In genomic region chr17:29050791-29051190, GRCm38 (mm10) we compare ENCODE assay signal across 11 mouse cellular contexts. TPM values are rescaled to one million over a fixed set of nuclear protein-coding genes. Genes with fewer than 3 reads are reported as not detected.
DNase-seq lines count a peak whose midpoint lies in the region; ATAC-seq and TF ChIP-seq lines count a peak whose summit lies in the region.
"Had no signal": no experiment of that assay in that cellular context is flagged by ENCODE, and none has a peak within 500 bp of the region (broad histone marks: within the 10 kb centered on the region; RNA-seq: fewer than 3 reads in every experiment).

No protein-coding gene starts in this region.

- no peaks in the 10 kb centered on the region for H3K4me1 ChIP-seq in forebrain, embryonic 11.5 days (replicated peaks; ENCODE audit: control insufficient read depth, insufficient read depth, low read length)
- H3K4me1 ChIP-seq in forebrain, embryonic 15.5 days, result peaks cover 13% of the 10 kb centered on the region
- H3K4me1 ChIP-seq in limb, embryonic 12.5 days (replicated peaks), result peaks cover 24% of the 10 kb centered on the region
- H3K4me1 ChIP-seq in limb, embryonic 10.5 days, result peaks cover 28% of the 10 kb centered on the region
- peaks cover 17 to 31% of the 10 kb centered on the region in 2 experiments for H3K4me1 ChIP-seq in heart, embryonic 14.5 days (ENCODE audit: control insufficient read depth in 2 of 2, insufficient read depth in 2 of 2, low read length in 2 of 2)
- peaks cover 24% of the 10 kb centered on the region for H3K4me1 ChIP-seq in liver, postnatal 0 days (ENCODE audit: insufficient read depth)

- no peak for TF ChIP-seq EP300 in liver, postnatal 0 days (IDR thresholded peaks at IDR 0.05; ENCODE audit: low read depth)

- no peak overlapping the region for H3K9ac ChIP-seq in forebrain, embryonic 11.5 days (ENCODE audit: low read length)
- no peak overlapping the region for H3K9ac ChIP-seq in forebrain, embryonic 15.5 days (replicated peaks)
- 0 out of 2 replicates have a peak overlapping the region, but pooled peaks have one; percentile 27 for H3K9ac ChIP-seq in limb, embryonic 12.5 days (replicated peaks)
- H3K9ac ChIP-seq in heart, embryonic 14.5 days (ENCODE audit: low read length), result peak overlapping the region; percentile 59
- H3K9ac ChIP-seq in liver, postnatal 0 days (replicated peaks), result 0 out of 2 replicates have a peak overlapping the region, but pooled peaks have one; percentile 28
- H3K9ac ChIP-seq: limb, embryonic 15.5 days had no signal

- peaks cover 12% of the 10 kb centered on the region; the same call in 1 of the 2 replicates for H3K36me3 ChIP-seq in forebrain, embryonic 11.5 days (ENCODE audit: control insufficient read depth, insufficient read depth, low read length)
- H3K36me3 ChIP-seq in forebrain, embryonic 15.5 days, result peaks cover 13% of the 10 kb centered on the region
- H3K36me3 ChIP-seq in limb, embryonic 12.5 days, result peaks cover 26% of the 10 kb centered on the region
- H3K36me3 ChIP-seq in limb, embryonic 10.5 days, result peaks cover 28% of the 10 kb centered on the region
- peaks cover 22% of the 10 kb centered on the region for H3K36me3 ChIP-seq in heart, embryonic 14.5 days (ENCODE audit: control insufficient read depth, insufficient read depth, low read length)
- H3K36me3 ChIP-seq in liver, postnatal 0 days (replicated peaks; ENCODE audit: insufficient read depth, low read length), result peaks cover 19% of the 10 kb centered on the region

- peak; percentile 51 for DNase-seq in forebrain, embryonic 11.5 days (ENCODE audit: low spot score)
- DNase-seq in limb, embryonic 10.5 days (ENCODE audit: low spot score), result no peak
- no peak for DNase-seq in liver, postnatal 0 days
- DNase-seq in adrenal gland, postnatal 25 days, result no peak
- DNase-seq in cerebellum, adult 9-10 months, result no peak
- DNase-seq: B cell, adult 2 months; thymus, adult 18-20 months had no signal

- H3K27me3 ChIP-seq in forebrain, embryonic 11.5 days (ENCODE audit: control insufficient read depth, insufficient read depth, low read length), result no peaks in the 10 kb centered on the region
- H3K27me3 ChIP-seq in forebrain, embryonic 15.5 days, result no peaks in the 10 kb centered on the region
- H3K27me3 ChIP-seq in limb, embryonic 12.5 days, result no peaks in the 10 kb centered on the region
- H3K27me3 ChIP-seq in limb, embryonic 10.5 days (ENCODE audit: low read depth, poor library complexity, severe bottlenecking), result no peaks in the 10 kb centered on the region
- H3K27me3 ChIP-seq in heart, embryonic 14.5 days (ENCODE audit: control insufficient read depth, insufficient read depth, low read length), result no peaks in the 10 kb centered on the region
- no peaks in the 10 kb centered on the region for H3K27me3 ChIP-seq in liver, postnatal 0 days (ENCODE audit: insufficient read depth, low read length)
- H3K27me3 ChIP-seq: limb, embryonic 15.5 days had no signal

- H3K4me3 ChIP-seq in forebrain, embryonic 11.5 days (ENCODE audit: low read depth, low read length), result no peak overlapping the region
- no peak overlapping the region for H3K4me3 ChIP-seq in forebrain, embryonic 15.5 days
- no peak overlapping the region for H3K4me3 ChIP-seq in limb, embryonic 12.5 days (replicated peaks)
- no peak overlapping the region for H3K4me3 ChIP-seq in limb, embryonic 10.5 days
- H3K4me3 ChIP-seq in heart, embryonic 14.5 days (ENCODE audit: control insufficient read depth in 1 of 2, insufficient read depth in 1 of 2, low read depth in 1 of 2, low read length in 2 of 2), result no peak overlapping the region
- 0 out of 2 replicates have a peak overlapping the region, but pooled peaks have one; percentile 4 for H3K4me3 ChIP-seq in liver, postnatal 0 days (ENCODE audit: low read depth, low read length)
- H3K4me3 ChIP-seq: limb, embryonic 15.5 days had no signal

- no peak overlapping the region for H3K4me2 ChIP-seq in forebrain, embryonic 11.5 days (ENCODE audit: low read depth, low read length, severe bottlenecking)
- no peak overlapping the region for H3K4me2 ChIP-seq in forebrain, embryonic 15.5 days (replicated peaks)
- H3K4me2 ChIP-seq in limb, embryonic 12.5 days, result no peak overlapping the region; the same call in 1 of the 2 replicates
- peak overlapping the region; percentile 50 for H3K4me2 ChIP-seq in heart, embryonic 14.5 days (ENCODE audit: low read length)
- H3K4me2 ChIP-seq in liver, postnatal 0 days (ENCODE audit: low read depth, low read length), result peak overlapping the region; percentile 54
- H3K4me2 ChIP-seq: limb, embryonic 15.5 days had no signal

- no peak overlapping the region for H3K27ac ChIP-seq in forebrain, embryonic 11.5 days (ENCODE audit: low read depth, low read length)
- H3K27ac ChIP-seq in forebrain, embryonic 15.5 days (replicated peaks), result no peak overlapping the region
- peak overlapping the region; percentile 53; the same call in 1 of the 2 replicates for H3K27ac ChIP-seq in limb, embryonic 12.5 days
- H3K27ac ChIP-seq in limb, embryonic 10.5 days, result no peak overlapping the region
- H3K27ac ChIP-seq in heart, embryonic 14.5 days (replicated peaks in 1 of 2; ENCODE audit: control insufficient read depth in 1 of 2, insufficient read depth in 1 of 2, low read depth in 2 of 2, low read length in 2 of 2), result 0 out of 4 replicates have a peak overlapping the region, but pooled peaks of 1 of the 2 experiments have one; percentile 9
- H3K27ac ChIP-seq in liver, postnatal 0 days (ENCODE audit: low read depth), result 0 out of 2 replicates have a peak overlapping the region, but pooled peaks have one; percentile 29
- H3K27ac ChIP-seq: limb, embryonic 15.5 days had no signal

- 71% methylated on average over 14 of the region's 14 CpGs for WGBS in forebrain, embryonic 11.5 days
- WGBS in forebrain, embryonic 15.5 days, result 71% methylated on average over 14 of the region's 14 CpGs
- 20% methylated on average over 14 of the region's 14 CpGs for WGBS in limb, embryonic 12.5 days
- WGBS in limb, embryonic 10.5 days, result 27% methylated on average over 14 of the region's 14 CpGs
- WGBS in heart, embryonic 14.5 days, result 18% methylated on average over 14 of the region's 14 CpGs
- WGBS in liver, postnatal 0 days (ENCODE audit: insufficient replicate concordance), result 41% methylated on average over 14 of the region's 14 CpGs

- no peak for ATAC-seq in forebrain, embryonic 11.5 days (replicated peaks; ENCODE audit: low FRiP score)
- ATAC-seq in forebrain, embryonic 15.5 days (replicated peaks), result no peak
- no peak for ATAC-seq in limb, embryonic 12.5 days (ENCODE audit: insufficient number of reproducible peaks, insufficient read depth, low FRiP score, low TSS enrichment, low read depth)
- no peak for ATAC-seq in heart, embryonic 14.5 days (ENCODE audit: insufficient number of reproducible peaks, insufficient read depth, low FRiP score, low read depth)
- no peak for ATAC-seq in liver, postnatal 0 days

- no peaks in the 10 kb centered on the region for H3K9me3 ChIP-seq in forebrain, embryonic 11.5 days (ENCODE audit: control insufficient read depth, low read length)
- H3K9me3 ChIP-seq in forebrain, embryonic 15.5 days, result no peaks in the 10 kb centered on the region
- H3K9me3 ChIP-seq in limb, embryonic 12.5 days, result no peaks in the 10 kb centered on the region
- H3K9me3 ChIP-seq in limb, embryonic 10.5 days (replicated peaks), result no peaks in the 10 kb centered on the region
- no peaks in the 10 kb centered on the region for H3K9me3 ChIP-seq in heart, embryonic 14.5 days (ENCODE audit: control insufficient read depth, low read length)
- H3K9me3 ChIP-seq in liver, postnatal 0 days (ENCODE audit: low read length), result no peaks in the 10 kb centered on the region
- H3K9me3 ChIP-seq: limb, embryonic 15.5 days had no signal

- TF ChIP-seq CTCF in liver, postnatal 0 days (IDR thresholded peaks at IDR 0.05; ENCODE audit: low read depth), result no peak

RNA-seq across cellular contexts. Expression of gene Srsf3, which starts 18.4 kb away (rescaled TPM):
- polyA plus RNA-seq in forebrain, embryonic 11.5 days (2014; fragmentation: Nextera tagmentation; extraction: Ambion mirVana), result 823 and 865 TPM in 2 replicates
- polyA plus RNA-seq in forebrain, embryonic 15.5 days (2015; fragmentation: Nextera tagmentation; extraction: Ambion mirVana), result 594 and 620 TPM in 2 replicates
- polyA plus RNA-seq in limb, embryonic 12.5 days (2016; fragmentation: Nextera tagmentation; extraction: Ambion mirVana), result 798 and 826 TPM in 2 replicates
- 820 and 832 TPM in 2 replicates for polyA plus RNA-seq in limb, embryonic 10.5 days (2016; fragmentation: Nextera tagmentation; extraction: Ambion mirVana)
- polyA plus RNA-seq in heart, embryonic 14.5 days (2014; fragmentation: Nextera tagmentation; extraction: Ambion mirVana), result 340 and 357 TPM in 2 replicates
- polyA plus RNA-seq in liver, postnatal 0 days (2015; fragmentation: Nextera tagmentation; extraction: Ambion mirVana), result 163 and 166 TPM in 2 replicates
- 119 and 172 TPM in 2 replicates for total RNA-seq in adrenal gland, postnatal 25 days (2021)

RNA-seq across cellular contexts. Expression of gene Cdkn1a, which starts 40.0 kb away (rescaled TPM):
- polyA plus RNA-seq in forebrain, embryonic 11.5 days (2014; fragmentation: Nextera tagmentation; extraction: Ambion mirVana), result 27.3 and 33.1 TPM in 2 replicates
- 39.2 and 39.4 TPM in 2 replicates for polyA plus RNA-seq in forebrain, embryonic 15.5 days (2015; fragmentation: Nextera tagmentation; extraction: Ambion mirVana)
- polyA plus RNA-seq in limb, embryonic 12.5 days (2016; fragmentation: Nextera tagmentation; extraction: Ambion mirVana), result 54.1 and 59.9 TPM in 2 replicates
- 22.2 and 28.8 TPM in 2 replicates for polyA plus RNA-seq in limb, embryonic 10.5 days (2016; fragmentation: Nextera tagmentation; extraction: Ambion mirVana)
- polyA plus RNA-seq in heart, embryonic 14.5 days (2014; fragmentation: Nextera tagmentation; extraction: Ambion mirVana), result 51.7 and 57.7 TPM in 2 replicates
- polyA plus RNA-seq in liver, postnatal 0 days (2015; fragmentation: Nextera tagmentation; extraction: Ambion mirVana), result 42.4 and 58.1 TPM in 2 replicates
- total RNA-seq in adrenal gland, postnatal 25 days (2021), result 8.9 and 23.4 TPM in 2 replicates

RNA-seq across cellular contexts. Expression of gene Stk38, which starts 43.0 kb away (rescaled TPM):
- polyA plus RNA-seq in forebrain, embryonic 11.5 days (2014; fragmentation: Nextera tagmentation; extraction: Ambion mirVana), result 134 and 143 TPM in 2 replicates
- 119 and 128 TPM in 2 replicates for polyA plus RNA-seq in forebrain, embryonic 15.5 days (2015; fragmentation: Nextera tagmentation; extraction: Ambion mirVana)
- polyA plus RNA-seq in limb, embryonic 12.5 days (2016; fragmentation: Nextera tagmentation; extraction: Ambion mirVana), result 135 and 149 TPM in 2 replicates
- polyA plus RNA-seq in limb, embryonic 10.5 days (2016; fragmentation: Nextera tagmentation; extraction: Ambion mirVana), result 116 and 131 TPM in 2 replicates
- polyA plus RNA-seq in heart, embryonic 14.5 days (2014; fragmentation: Nextera tagmentation; extraction: Ambion mirVana), result 68.0 and 70.3 TPM in 2 replicates
- polyA plus RNA-seq in liver, postnatal 0 days (2015; fragmentation: Nextera tagmentation; extraction: Ambion mirVana), result 32.6 and 34.5 TPM in 2 replicates
- 79.5 TPM in 2 replicates for total RNA-seq in adrenal gland, postnatal 25 days (2021)

Comparison
In these comparisons a context has a peak if more than half of its experiments do, and no peak if none do; other contexts are left out.
1. H3K27ac ChIP-seq: peak in limb, embryonic 12.5 days (single experiment) and liver, postnatal 0 days (single experiment); none in forebrain, embryonic 11.5 days (single experiment), forebrain, embryonic 15.5 days (single experiment) and limb, embryonic 10.5 days (single experiment).
2. H3K4me2 ChIP-seq: peak in heart, embryonic 14.5 days (single experiment) and liver, postnatal 0 days (single experiment); none in forebrain, embryonic 11.5 days (single experiment), forebrain, embryonic 15.5 days (single experiment) and limb, embryonic 12.5 days (single experiment).
3. H3K9ac ChIP-seq: peak in limb, embryonic 12.5 days (single experiment), heart, embryonic 14.5 days (single experiment) and liver, postnatal 0 days (single experiment); none in forebrain, embryonic 11.5 days (single experiment) and forebrain, embryonic 15.5 days (single experiment).